Mouse (Mus musculus): ENCODE measurements at regions not wholly inside any gene's neighbourhood (a gene's known extent, or its start where the extent isn't known, plus 50 kb on each side); places are given as distances from the start of the nearest gene placed in this dataset.
A peak's percentile ranks its signal among the peaks of the same experiment; 100 is the strongest.
"Not testable (repeated sequence)": the region's sequence is repeated elsewhere in the genome, so short reads cannot be mapped to it uniquely, and the experiment has no call there.

DNA sequence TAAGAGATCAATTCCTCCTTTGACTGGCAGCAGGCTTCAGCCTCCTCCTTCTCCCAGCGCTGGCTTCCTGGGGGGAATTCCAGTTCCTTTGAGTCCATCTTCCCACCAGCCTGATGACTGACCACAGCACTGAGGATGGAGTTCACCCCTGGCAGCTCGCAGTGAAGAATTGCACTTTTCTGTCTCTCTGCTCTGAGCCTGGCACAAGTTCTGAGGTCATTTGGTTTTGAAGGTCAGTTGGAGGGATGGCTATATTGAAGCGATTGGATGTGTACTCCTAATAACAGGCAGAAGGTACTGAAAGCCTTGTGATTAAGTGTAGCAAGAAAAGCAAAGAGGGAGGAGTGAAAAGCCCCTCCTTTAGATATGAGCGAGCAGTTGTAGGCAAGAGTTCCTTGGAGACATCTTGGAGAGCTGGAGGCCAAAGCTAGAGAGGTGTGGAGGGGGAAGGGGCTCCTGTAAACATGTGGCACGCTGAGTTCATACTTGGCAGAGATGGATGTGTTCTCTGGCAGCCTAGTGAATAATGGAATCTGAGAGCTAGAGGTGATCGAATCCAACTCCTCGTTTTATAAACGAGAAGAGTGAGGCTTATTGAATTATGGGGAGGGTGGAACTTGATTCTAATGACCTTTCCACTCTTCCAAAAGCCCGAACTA lies 77.1 kb upstream of the Dyrk2 start:
- H3K4me2 ChIP-seq (ENCODE audit: low read length) = no peak overlapping the region
- 65% methylated on average over 9 of the region's 9 CpGs for WGBS
- 0 out of 2 replicates have a peak, but pooled peaks cover 2% of the 10 kb centered on the region for H3K4me1 ChIP-seq (replicated peaks; ENCODE audit: control insufficient read depth, insufficient read depth, low read length)
- H3K36me3 ChIP-seq (ENCODE audit: control insufficient read depth, insufficient read depth) = no peaks in the 10 kb centered on the region
- H3K4me3 ChIP-seq (replicated peaks; ENCODE audit: low read length) = no peak overlapping the region
- H3K27me3 ChIP-seq (replicated peaks; ENCODE audit: control insufficient read depth, insufficient read depth, low read length) = no peaks in the 10 kb centered on the region
- peak; percentile 23; the same call in 1 of the 2 replicates for ATAC-seq
- no peak overlapping the region for H3K27ac ChIP-seq (ENCODE audit: low read length)
- no peak overlapping the region for H3K9ac ChIP-seq (replicated peaks; ENCODE audit: low read depth, low read length)
- no peaks in the 10 kb centered on the region for H3K9me3 ChIP-seq (ENCODE audit: control insufficient read depth, low read length)

DNA sequence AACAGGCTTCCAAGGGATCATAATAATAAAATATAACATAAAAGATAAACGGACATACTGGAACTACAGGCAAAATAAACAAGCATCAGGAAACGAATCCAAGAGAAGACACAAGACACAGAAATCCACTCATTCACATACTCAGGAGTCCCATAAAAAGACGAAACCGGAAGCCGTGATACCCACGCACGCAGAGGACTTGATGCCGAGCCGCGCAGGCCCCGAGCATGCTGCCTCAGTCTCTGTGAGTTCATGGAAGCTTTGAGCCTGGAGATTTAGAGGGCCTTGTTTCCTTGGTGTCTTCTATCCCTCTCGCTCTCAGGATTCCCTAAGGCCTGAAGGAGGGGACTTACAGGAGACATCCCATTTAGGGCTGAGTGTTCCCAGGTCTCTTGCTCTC lies 57.3 kb upstream of the Dyrk2 start:
- Histone ChIP-seq H3K27me3 (replicated peaks; ENCODE audit: control insufficient read depth, insufficient read depth, low read length) (no peaks in the 10 kb centered on the region), H3K4me1 (replicated peaks; ENCODE audit: control insufficient read depth, insufficient read depth, low read length) (no peaks in the 10 kb centered on the region), H3K9me3 (ENCODE audit: control insufficient read depth, low read length) (no peaks in the 10 kb centered on the region), H3K9ac (replicated peaks; ENCODE audit: low read depth, low read length) (no peak overlapping the region), H3K4me2 (ENCODE audit: low read length) (no peak overlapping the region), H3K36me3 (ENCODE audit: control insufficient read depth, insufficient read depth) (no peaks in the 10 kb centered on the region), H3K4me3 (replicated peaks; ENCODE audit: low read length) (no peak overlapping the region), H3K27ac (ENCODE audit: low read length) (no peak overlapping the region)
- no peak for ATAC-seq
- WGBS = 93% methylated on average over 12 of the region's 12 CpGs

DNA sequence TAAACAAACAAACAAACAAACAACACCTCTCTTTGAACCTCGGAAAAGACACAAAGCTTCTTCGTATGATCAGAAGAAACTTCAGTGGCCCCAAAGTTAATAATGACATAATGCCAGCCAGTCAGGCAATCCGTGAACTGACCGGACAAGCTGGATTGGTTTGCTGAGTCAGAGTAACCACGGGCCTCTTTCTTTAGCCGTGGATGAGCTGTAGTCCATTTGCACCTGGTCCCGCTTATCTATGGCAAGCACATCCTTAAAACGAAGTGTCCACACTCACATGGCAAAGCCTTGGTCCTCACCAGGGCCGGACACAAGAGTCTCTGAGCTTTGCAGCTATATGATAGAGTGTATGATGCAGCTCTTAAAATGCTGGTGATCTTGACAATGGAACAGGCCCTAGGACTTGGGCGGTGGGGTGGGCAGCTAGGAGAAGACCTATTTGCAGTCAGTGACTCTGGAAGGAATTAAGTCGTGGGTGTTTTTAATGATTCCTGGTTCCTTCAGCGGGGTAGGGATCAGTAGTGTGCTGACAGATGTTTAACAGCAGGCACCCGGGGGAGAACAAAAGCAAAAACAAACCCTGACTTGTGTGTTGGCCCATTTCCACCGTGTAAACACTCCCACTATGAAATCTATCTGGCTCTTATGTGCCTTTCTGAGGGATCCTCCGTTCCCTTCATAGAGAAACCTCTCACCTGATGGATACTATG lies 53.6 kb upstream of the Dyrk2 start:
- 70% methylated on average over 15 of the region's 15 CpGs for WGBS
- Histone ChIP-seq H3K4me1 (replicated peaks; ENCODE audit: control insufficient read depth, insufficient read depth, low read length) (no peaks in the 10 kb centered on the region), H3K27ac (ENCODE audit: low read length) (no peak overlapping the region), H3K9me3 (ENCODE audit: control insufficient read depth, low read length) (no peaks in the 10 kb centered on the region; the same call in 1 of the 2 replicates), H3K36me3 (ENCODE audit: control insufficient read depth, insufficient read depth) (no peaks in the 10 kb centered on the region), H3K4me2 (ENCODE audit: low read length) (no peak overlapping the region), H3K27me3 (replicated peaks; ENCODE audit: control insufficient read depth, insufficient read depth, low read length) (no peaks in the 10 kb centered on the region), H3K4me3 (replicated peaks; ENCODE audit: low read length) (no peak overlapping the region), H3K9ac (replicated peaks; ENCODE audit: low read depth, low read length) (no peak overlapping the region)
- ATAC-seq = no peak

DNA sequence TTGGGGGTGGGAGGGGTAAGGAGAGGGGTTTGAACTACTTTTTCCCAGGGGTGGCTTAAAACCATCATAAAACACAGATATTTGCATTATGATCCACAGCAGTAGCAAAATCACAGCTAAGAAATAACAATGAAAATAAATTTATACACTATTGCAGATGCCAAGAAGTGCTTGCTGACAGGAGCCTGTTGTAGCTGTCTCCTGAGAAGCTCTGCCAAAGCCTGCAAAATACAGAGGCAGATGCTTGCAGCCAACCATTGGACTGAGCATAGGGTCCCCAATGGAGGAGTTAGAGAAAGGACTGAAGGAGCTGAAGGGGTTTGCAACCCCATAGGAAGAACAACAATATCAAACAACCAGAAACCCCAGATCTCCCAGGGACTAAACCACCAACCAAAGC lies 52.1 kb upstream of the Dyrk2 start:
- not testable (repeated sequence) for H3K27ac ChIP-seq (ENCODE audit: low read length); ATAC-seq; H3K9me3 ChIP-seq (ENCODE audit: control insufficient read depth, low read length); H3K4me1 ChIP-seq (replicated peaks; ENCODE audit: control insufficient read depth, insufficient read depth, low read length); H3K4me3 ChIP-seq (replicated peaks; ENCODE audit: low read length); H3K27me3 ChIP-seq (replicated peaks; ENCODE audit: control insufficient read depth, insufficient read depth, low read length); H3K36me3 ChIP-seq (ENCODE audit: control insufficient read depth, insufficient read depth); H3K9ac ChIP-seq (replicated peaks; ENCODE audit: low read depth, low read length); H3K4me2 ChIP-seq (ENCODE audit: low read length)
